Mouse (Mus musculus) embryonic facial prominence, embryonic 15.5 days (tissue): ENCODE measurements at regions not wholly inside any gene's neighbourhood (a gene's known extent, or its start where the extent isn't known, plus 50 kb on each side); places are given as distances from the start of the nearest gene placed in this dataset.

Experiments
- ATAC-seq: fragments of 200-750 bp; cut with Nextera tagmentation; 2 replicates; pipeline ENCODE4 v1.8.0; 2017; ENCODE audit warnings: low read depth, moderate TSS enrichment; ENCODE audit not compliant: insufficient number of reproducible peaks, low FRiP score, low TSS enrichment
- H3K27ac ChIP-seq: fragments of 300-500 bp; sonication (generic); replicated peaks from 2 replicates; pipeline ENCODE4 v1.5.1; 2015; ENCODE audit warnings: mild to moderate bottlenecking, inconsistent platforms
- H3K27me3 ChIP-seq: fragments of 300-500 bp; sonication (generic); 2 replicates; pipeline ENCODE4 v1.6.1; 2015; ENCODE audit warnings: inconsistent platforms
- H3K36me3 ChIP-seq: fragments of 300-500 bp; sonication (generic); 2 replicates; pipeline ENCODE4 v1.6.1; 2015; ENCODE audit warnings: mild to moderate bottlenecking, inconsistent platforms
- H3K4me1 ChIP-seq: fragments of 300-500 bp; sonication (generic); 2 replicates; pipeline ENCODE4 v1.6.1; 2015; ENCODE audit warnings: inconsistent platforms
- H3K4me2 ChIP-seq: fragments of 300-500 bp; sonication (generic); replicated peaks from 2 replicates; pipeline ENCODE4 v1.6.1; 2015; ENCODE audit warnings: mild to moderate bottlenecking, inconsistent platforms
- H3K4me3 ChIP-seq: fragments of 300-500 bp; sonication (generic); replicated peaks from 2 replicates; pipeline ENCODE4 v1.5.1; 2015; ENCODE audit warnings: mild to moderate bottlenecking, inconsistent platforms
- H3K9ac ChIP-seq: fragments of 300-500 bp; sonication (generic); 2 replicates; pipeline ENCODE4 v1.6.1; 2015; ENCODE audit warnings: inconsistent platforms
- H3K9me3 ChIP-seq: fragments of 300-500 bp; sonication (generic); replicated peaks from 2 replicates; pipeline ENCODE4 v1.6.1; 2016; ENCODE audit warnings: inconsistent platforms
- WGBS: fragments of 180-500 bp; shearing (Covaris S2); methylation state at CpG from one replicate; pipeline ENCODE4 v1.1.7; 2015; 5-methylcytosine and 5-hydroxymethylcytosine counted together

- no peak overlapping the region for H3K27ac ChIP-seq
- no peaks in the 10 kb centered on the region for H3K9me3 ChIP-seq
- H3K4me1 ChIP-seq, result 0 out of 2 replicates have a peak, but pooled peaks cover 4% of the 10 kb centered on the region
- 7% methylated on average over 13 of the region's 13 CpGs for WGBS
- H3K4me2 ChIP-seq, result peak overlapping the region; percentile 23; the same call in 1 of the 2 replicates
- no peak overlapping the region for H3K9ac ChIP-seq
- no peak for ATAC-seq
- no peaks in the 10 kb centered on the region for H3K36me3 ChIP-seq
- no peaks in the 10 kb centered on the region for H3K27me3 ChIP-seq
- no peak overlapping the region for H3K4me3 ChIP-seq
These were observed 96.7 kb downstream of the 1500009L16Rik start for GRCm38 (mm10) chr10:83819266-83819949.

DNA sequence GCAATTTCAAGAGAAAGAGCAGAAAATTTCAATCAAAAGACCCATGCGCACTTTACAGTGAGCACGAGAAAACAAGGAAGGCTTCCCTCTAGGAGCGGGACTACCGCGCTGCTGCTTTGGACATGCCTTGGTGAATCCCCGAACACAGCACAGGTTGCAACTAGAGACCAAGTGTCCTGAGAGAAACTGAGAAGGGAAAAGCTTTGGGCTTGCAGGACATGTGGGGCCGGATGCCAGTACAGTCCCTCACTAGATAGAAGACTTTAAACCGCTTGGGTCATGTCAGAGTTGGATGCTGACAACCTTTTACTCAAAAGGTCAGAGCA, 97.2 kb downstream of the 1500009L16Rik start:
- Histone ChIP-seq H3K9ac (no peak overlapping the region), H3K36me3 (no peaks in the 10 kb centered on the region), H3K4me2 (no peak overlapping the region), H3K9me3 (no peaks in the 10 kb centered on the region), H3K27ac (no peak overlapping the region), H3K4me1 (0 out of 2 replicates have a peak, but pooled peaks cover 4% of the 10 kb centered on the region), H3K27me3 (no peaks in the 10 kb centered on the region), H3K4me3 (no peak overlapping the region)
- no peak for ATAC-seq
- WGBS, result 70% methylated on average over 8 of the region's 8 CpGs

GRCm38 (mm10) chr10:83821089-83821488, 98.4 kb downstream of the 1500009L16Rik start:
- ATAC-seq, result no peak
- H3K27ac ChIP-seq, result no peak overlapping the region
- no peaks in the 10 kb centered on the region for H3K9me3 ChIP-seq
- WGBS, result 66% methylated on average over 10 of the region's 10 CpGs
- H3K4me3 ChIP-seq, result no peak overlapping the region
- no peak overlapping the region for H3K9ac ChIP-seq
- H3K4me2 ChIP-seq, result no peak overlapping the region
- 0 out of 2 replicates have a peak, but pooled peaks cover 4% of the 10 kb centered on the region for H3K4me1 ChIP-seq
- H3K27me3 ChIP-seq, result no peaks in the 10 kb centered on the region
- H3K36me3 ChIP-seq, result no peaks in the 10 kb centered on the region

GRCm38 (mm10) chr10:83826105-83826504, 103.4 kb downstream of the 1500009L16Rik start:
- Histone ChIP-seq H3K4me1 (no peaks in the 10 kb centered on the region), H3K4me3 (no peak overlapping the region), H3K27ac (no peak overlapping the region), H3K27me3 (no peaks in the 10 kb centered on the region), H3K4me2 (no peak overlapping the region), H3K36me3 (no peaks in the 10 kb centered on the region), H3K9me3 (no peaks in the 10 kb centered on the region), H3K9ac (no peak overlapping the region)
- WGBS, result 61% methylated on average over 5 of the region's 5 CpGs
- no peak for ATAC-seq

DNA sequence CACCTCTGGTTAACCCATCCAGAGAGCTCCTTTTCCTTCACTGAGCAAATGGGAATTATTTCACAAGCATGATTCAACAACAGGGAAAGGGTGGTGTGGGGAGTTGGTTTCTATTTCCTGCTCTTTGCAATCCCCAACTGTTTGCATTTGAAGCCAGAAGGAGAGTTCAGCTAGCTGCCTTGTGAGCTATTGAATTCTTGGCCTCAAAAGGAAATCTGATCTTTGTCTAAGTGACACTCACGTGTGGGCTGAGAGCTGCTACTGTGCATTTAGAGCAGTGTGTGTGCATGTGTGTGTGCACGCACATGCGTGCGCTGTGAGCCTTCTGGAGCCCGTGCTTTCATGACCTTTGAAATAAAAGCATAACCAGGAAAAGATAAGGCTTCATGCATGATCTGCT, 113.7 kb downstream of the 1500009L16Rik start:
- no peaks in the 10 kb centered on the region for H3K36me3 ChIP-seq
- WGBS, result 64% methylated on average over 5 of the region's 5 CpGs
- no peak overlapping the region for H3K4me3 ChIP-seq
- H3K4me2 ChIP-seq, result no peak overlapping the region
- no peak for ATAC-seq
- H3K4me1 ChIP-seq, result no peaks in the 10 kb centered on the region
- no peak overlapping the region for H3K9ac ChIP-seq
- no peaks in the 10 kb centered on the region for H3K27me3 ChIP-seq
- no peak overlapping the region for H3K27ac ChIP-seq
- no peaks in the 10 kb centered on the region for H3K9me3 ChIP-seq

GRCm38 (mm10) chr10:83840226-83840625, 117.6 kb downstream of the 1500009L16Rik start:
- Histone ChIP-seq H3K4me2 (no peak overlapping the region), H3K36me3 (no peaks in the 10 kb centered on the region), H3K4me1 (no peaks in the 10 kb centered on the region), H3K27me3 (no peaks in the 10 kb centered on the region), H3K9me3 (no peaks in the 10 kb centered on the region), H3K4me3 (no peak overlapping the region), H3K27ac (no peak overlapping the region), H3K9ac (no peak overlapping the region)
- no peak for ATAC-seq
- WGBS, result 85% methylated on average over 3 of the region's 3 CpGs

DNA sequence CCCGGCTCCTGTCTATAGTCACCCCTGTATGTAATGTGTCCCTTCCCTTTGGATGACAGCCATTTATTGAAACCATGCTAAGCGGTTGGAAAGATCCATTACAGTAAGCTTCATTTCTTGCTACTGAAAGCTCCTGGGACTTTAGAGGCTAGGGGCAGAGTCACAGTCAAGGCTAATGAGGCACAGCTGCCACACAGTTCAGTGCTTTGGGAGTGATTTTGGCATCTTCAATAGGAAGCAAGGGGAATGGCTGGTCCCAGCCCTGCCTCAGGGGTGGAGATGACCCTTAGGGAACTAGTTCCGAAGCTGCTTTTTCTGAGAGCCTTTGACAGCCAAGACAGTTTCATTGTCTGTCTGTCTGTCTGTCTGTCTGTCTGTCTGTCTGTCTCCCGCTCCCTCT, 128.2 kb downstream of the 1500009L16Rik start:
- 36% methylated on average over 4 of the region's 4 CpGs for WGBS
- no peaks in the 10 kb centered on the region for H3K9me3 ChIP-seq
- H3K36me3 ChIP-seq, result no peaks in the 10 kb centered on the region
- no peak overlapping the region for H3K4me2 ChIP-seq
- no peak overlapping the region for H3K27ac ChIP-seq
- H3K4me3 ChIP-seq, result no peak overlapping the region
- no peak for ATAC-seq
- H3K4me1 ChIP-seq, result no peaks in the 10 kb centered on the region
- no peak overlapping the region for H3K9ac ChIP-seq
- H3K27me3 ChIP-seq, result no peaks in the 10 kb centered on the region

GRCm38 (mm10) chr10:83852194-83852593, 129.5 kb downstream of the 1500009L16Rik start:
- H3K9me3 ChIP-seq, result no peaks in the 10 kb centered on the region
- 87% methylated on average over 5 of the region's 5 CpGs for WGBS
- H3K9ac ChIP-seq, result no peak overlapping the region
- H3K4me2 ChIP-seq, result no peak overlapping the region
- no peaks in the 10 kb centered on the region for H3K36me3 ChIP-seq
- H3K4me1 ChIP-seq, result no peaks in the 10 kb centered on the region
- no peak overlapping the region for H3K27ac ChIP-seq
- no peaks in the 10 kb centered on the region for H3K27me3 ChIP-seq
- ATAC-seq, result no peak
- H3K4me3 ChIP-seq, result no peak overlapping the region

- H3K4me3 ChIP-seq, result no peak overlapping the region
- H3K4me2 ChIP-seq, result no peak overlapping the region
- no peaks in the 10 kb centered on the region for H3K27me3 ChIP-seq
- H3K9ac ChIP-seq, result no peak overlapping the region
- no peaks in the 10 kb centered on the region for H3K36me3 ChIP-seq
- H3K9me3 ChIP-seq, result no peaks in the 10 kb centered on the region
- ATAC-seq, result no peak
- H3K27ac ChIP-seq, result no peak overlapping the region
- 66% methylated on average over 3 of the region's 3 CpGs for WGBS
- no peaks in the 10 kb centered on the region for H3K4me1 ChIP-seq
These were observed 130.1 kb downstream of the 1500009L16Rik start for GRCm38 (mm10) chr10:83852806-83853205.

- H3K4me3 ChIP-seq, result no peak overlapping the region
- H3K4me2 ChIP-seq, result no peak overlapping the region
- no peak overlapping the region for H3K9ac ChIP-seq
- H3K4me1 ChIP-seq, result no peaks in the 10 kb centered on the region
- no peak overlapping the region for H3K27ac ChIP-seq
- ATAC-seq, result no peak
- 76% methylated on average over 14 of the region's 14 CpGs for WGBS
- H3K9me3 ChIP-seq, result no peaks in the 10 kb centered on the region
- no peaks in the 10 kb centered on the region for H3K36me3 ChIP-seq
- H3K27me3 ChIP-seq, result no peaks in the 10 kb centered on the region
These were observed 135.3 kb downstream of the 1500009L16Rik start for GRCm38 (mm10) chr10:83857794-83858442.

DNA sequence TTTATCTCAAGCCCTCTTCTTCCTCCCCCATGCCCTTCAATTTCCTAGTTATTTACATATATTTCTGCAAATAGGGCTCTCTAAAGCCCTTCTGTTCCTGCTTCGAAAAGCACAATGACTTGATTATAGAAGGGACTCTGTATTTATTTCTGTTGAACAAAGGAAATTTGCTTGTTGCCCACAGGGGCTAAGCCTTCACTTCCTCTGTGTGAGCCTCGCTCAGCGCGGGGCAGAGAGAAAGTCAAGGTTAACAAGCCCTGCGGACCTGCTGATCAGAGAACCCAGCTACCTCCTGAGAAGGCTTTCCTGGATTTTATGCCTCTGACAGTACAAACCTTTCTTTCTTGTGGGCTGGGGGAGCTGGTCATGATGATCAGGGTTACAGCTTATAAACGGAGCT, 136.0 kb downstream of the 1500009L16Rik start:
- H3K36me3 ChIP-seq, result no peaks in the 10 kb centered on the region
- H3K4me3 ChIP-seq, result no peak overlapping the region
- no peaks in the 10 kb centered on the region for H3K27me3 ChIP-seq
- no peak overlapping the region for H3K27ac ChIP-seq
- no peak for ATAC-seq
- 35% methylated on average over 6 of the region's 6 CpGs for WGBS
- no peaks in the 10 kb centered on the region for H3K9me3 ChIP-seq
- no peak overlapping the region for H3K4me2 ChIP-seq
- no peaks in the 10 kb centered on the region for H3K4me1 ChIP-seq
- no peak overlapping the region for H3K9ac ChIP-seq

- WGBS, result 69% methylated on average over 4 of the region's 4 CpGs
These were observed 137.0 kb downstream of the 1500009L16Rik start for GRCm38 (mm10) chr10:83859633-83860032.

More at GRCm38 (mm10) chr10:83859633-83860032, 137.0 kb downstream of the 1500009L16Rik start:
- Histone ChIP-seq H3K4me3 (no peak overlapping the region), H3K27ac (no peak overlapping the region), H3K4me2 (no peak overlapping the region), H3K9me3 (no peaks in the 10 kb centered on the region), H3K9ac (no peak overlapping the region), H3K27me3 (no peaks in the 10 kb centered on the region), H3K4me1 (no peaks in the 10 kb centered on the region), H3K36me3 (no peaks in the 10 kb centered on the region)
- no peak for ATAC-seq
